Mouse (Mus musculus): ENCODE data around the gene Npepl1.

The Npepl1 gene

DNA sequence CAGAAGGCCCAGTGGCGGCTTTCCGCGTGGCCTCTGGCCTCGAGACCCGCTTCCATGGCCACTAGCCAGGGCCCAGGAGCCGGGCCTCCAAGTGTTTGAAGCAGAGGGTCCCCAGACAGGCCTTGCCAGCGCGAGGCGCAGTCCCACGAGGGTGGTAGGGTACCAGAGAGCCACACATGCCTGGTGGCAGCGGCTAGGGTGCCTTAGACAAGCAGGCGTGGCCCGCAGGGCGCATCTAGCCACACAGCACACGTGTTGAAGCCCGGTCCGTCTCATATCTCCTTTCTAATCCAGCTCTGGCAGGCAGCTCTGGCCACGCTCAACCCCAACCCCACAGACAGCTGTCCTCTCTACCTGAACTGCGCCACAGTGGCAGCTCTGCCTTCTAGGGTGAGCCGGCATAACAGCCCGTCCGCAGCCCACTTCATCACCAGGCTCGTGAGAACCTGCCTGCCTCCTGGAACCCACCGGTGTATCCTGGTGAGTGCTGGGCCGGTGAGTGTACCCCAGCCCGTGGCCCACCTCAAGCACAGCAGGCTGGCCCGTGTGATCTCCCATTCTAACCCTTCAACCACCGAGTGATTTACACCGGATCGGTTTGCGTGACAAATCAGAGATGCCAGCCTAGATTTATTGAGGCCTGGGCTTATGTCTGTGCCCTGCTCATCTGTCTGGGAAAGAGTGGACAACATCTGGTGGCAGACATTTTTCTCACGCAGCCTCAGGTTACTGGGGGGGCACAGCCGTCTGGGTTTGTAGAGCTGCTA, 817 bp downstream of the Npepl1 start:
- DNase-seq (ENCODE audit: low spot score) = peak; percentile 36

DNA sequence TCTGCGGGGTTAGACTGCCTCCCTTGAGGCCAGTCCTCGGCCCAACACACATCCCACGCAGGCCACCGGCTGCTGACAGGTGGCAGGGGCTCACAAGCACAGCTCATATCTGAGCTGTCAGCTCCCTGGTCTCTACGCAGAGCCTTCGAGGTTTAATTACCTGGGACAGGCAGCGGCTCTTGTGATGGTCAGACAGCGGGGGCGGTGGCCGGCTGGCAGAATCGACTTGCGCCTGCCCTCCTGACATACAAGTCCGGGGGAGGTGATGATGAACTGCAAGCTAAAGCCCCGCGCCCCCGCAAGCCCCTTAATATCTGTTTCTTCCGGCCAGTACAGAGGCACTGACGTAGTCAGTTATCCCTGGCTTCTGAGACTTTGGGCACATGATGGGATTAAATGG, 2.8 kb downstream of the Npepl1 start:
- no peak for DNase-seq (ENCODE audit: low spot score)

DNA sequence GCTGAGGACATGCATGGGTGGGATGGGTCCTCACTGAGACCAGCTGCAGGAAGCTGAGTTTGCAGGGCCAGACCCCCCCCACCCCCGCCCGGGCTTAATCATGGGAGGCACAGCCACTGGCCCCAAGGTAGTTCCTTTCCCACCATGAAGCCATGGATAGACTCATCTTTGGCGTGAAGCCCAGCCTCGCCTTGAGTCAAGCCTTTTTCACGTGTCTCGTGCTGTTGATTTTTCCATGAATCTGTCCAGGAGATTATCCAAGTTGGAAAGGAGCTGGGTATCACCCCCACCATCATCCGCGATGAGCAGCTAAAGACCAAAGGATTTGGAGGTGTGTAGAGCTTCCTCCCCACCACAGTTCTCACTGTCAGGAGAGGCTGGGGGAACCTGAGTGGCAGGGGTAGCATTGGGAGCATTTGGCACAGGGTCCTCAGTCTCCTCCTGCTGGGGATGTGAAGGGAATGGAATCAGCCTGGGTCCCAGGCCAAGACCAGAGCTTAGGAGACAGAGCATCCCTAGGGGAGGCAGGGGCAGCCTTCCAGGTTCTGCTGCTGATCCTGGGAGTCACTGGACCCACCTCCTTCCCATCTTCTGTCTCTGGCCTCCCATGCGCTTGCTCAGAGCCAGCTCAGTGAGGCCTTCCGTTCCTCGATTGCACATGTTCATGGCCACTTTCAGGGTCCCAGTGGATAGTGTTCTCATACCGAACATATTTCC, 4.2 kb downstream of the Npepl1 start:
- DNase-seq (ENCODE audit: low spot score) = no peak

DNA sequence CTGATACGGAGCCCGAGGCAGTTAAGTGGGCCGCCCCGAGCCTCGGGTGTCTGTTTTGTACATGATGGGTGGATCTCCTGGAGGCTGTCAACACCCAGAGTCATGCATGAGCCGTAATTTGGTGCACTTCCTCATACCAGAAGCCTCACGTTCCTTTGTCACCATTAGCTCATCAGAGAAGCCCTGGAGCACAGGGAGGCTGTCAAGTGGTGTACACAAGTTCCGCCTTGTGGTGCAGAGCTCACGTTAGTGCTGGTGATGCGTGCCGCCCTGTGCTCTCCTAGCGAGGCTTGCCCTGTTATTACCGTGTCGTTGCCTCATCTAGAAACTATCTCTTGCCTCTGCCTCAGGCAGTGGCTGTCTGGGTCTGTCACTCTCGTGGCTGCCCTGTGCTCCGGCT, 6.8 kb downstream of the Npepl1 start:
- DNase-seq (ENCODE audit: low spot score) = no peak

DNA sequence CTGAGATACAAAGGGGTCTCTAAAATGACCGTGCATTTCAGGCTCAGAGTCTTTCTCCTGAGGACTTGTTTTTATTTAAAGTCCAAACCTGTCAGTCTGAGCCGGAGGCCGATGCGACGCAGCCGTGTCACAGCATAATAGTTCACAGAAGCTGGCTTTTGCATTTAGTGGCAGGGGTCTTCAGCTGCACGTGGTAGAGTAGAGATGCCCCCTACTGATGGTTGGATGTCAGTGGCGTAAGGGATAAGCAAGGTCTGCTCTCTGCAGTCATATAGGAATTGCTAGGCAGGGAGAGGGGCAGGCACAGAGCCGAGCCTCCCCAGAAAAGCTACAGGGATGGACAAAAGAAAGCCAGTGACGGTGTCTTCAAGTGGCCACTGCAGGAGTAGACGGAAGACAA, 8.0 kb downstream of the Npepl1 start:
- DNase-seq (ENCODE audit: low spot score) = no peak

DNA sequence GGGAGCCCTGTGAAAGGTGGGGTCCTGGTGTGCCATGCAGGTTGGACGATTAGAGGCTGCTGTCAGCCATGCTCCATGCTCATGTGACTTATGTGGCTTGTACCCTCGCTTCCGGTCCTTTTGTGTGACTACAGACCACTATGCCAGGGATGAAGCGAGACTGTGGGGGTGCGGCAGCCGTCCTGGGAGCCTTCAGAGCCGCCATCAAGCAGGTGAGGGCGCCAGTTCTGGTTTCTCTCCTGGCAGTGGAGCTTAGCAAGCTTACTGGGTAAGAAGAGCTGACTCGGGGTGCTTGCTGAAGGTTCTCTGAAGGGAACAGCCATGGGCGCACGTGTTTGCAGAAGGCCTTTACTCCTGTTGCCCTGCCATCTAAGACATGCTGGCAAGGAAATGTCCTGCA, 9.1 kb downstream of the Npepl1 start:
- no peak for DNase-seq (ENCODE audit: low spot score)

DNA sequence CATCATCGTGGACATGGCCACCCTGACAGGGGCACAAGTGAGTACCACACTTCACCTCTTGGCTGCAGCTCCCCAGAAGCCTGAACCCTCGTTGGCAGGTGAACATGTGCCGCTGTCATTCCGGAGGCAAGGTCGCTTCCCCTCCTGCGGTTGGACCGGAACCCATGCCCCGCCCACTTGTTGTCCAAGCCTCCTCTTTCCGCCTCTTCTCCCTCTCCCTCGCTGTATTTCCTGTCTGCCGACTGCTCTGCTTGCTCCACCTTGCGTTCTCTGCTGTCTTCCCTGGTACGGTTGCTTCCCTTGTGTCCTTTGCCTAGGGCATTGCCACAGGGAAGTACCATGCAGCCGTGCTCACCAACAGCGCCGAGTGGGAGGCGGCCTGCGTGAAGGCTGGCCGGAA, 10.5 kb downstream of the Npepl1 start:
- no peak for DNase-seq (ENCODE audit: low spot score)

DNA sequence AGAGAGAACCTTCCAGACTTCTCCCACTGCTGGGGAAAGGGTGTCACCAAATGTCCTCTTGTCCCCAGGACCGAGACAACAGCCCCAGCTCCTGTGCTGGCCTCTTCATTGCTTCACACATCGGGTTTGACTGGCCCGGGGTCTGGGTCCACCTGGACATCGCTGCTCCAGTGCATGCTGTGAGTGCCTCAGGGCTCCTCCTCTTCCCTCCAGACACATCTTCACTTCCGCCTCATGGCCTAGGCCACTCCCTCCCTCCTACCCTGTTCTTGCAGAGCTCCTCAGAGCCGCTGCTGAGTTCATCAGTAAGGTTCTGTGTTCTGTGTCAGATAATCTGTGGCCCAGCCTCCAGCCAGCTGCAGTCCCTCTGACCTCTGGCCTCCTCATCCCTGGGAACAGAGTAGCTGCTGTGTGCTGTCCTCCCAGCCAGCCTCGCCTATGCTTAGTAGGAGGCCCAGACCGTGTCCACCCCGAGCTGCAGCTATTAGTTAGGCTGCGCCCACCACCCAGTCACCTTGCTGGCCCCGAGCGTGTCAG, 11.3 kb downstream of the Npepl1 start:
- no peak for DNase-seq (ENCODE audit: low spot score)

DNA sequence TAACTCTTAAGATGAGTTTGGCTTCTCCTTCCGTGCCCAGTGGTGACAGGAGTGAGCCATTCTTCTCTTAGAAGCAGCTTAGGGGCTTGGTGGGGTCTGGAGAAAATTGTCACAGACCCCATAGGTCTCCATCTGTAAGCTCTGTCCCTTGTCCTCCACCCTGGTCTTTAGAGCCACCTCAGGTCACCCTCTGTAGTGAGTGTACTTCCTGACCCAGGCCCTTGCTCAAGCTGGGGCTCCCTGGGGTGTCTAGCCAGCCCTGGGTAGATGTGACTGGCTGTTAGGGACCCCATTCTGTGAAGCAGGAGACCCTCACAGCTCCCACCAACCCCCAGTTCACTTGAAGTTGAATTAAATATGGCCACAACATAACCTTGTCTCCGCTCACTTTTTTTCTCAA, 12.2 kb downstream of the Npepl1 start:
- DNase-seq (ENCODE audit: low spot score) = no peak

DNA sequence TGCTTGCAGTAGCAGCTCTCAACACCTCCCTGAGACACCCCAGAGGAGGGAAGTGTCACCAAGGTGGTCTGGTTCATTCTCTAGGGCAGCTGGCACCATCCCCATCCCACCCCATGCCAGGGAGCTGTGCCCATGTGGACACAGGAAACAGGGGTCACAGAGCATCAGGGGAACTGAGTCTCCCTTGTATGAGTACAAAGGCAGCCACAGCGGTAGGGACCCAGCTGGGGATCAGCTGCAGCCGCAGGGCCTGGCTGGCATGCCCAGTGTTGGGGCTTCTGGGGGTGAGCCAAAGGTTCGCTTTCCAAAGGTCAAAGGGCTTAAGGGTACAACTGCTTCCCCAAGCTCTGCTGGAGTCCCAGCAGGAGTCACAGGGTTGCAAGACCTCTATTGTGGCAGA, 13.6 kb downstream of the Npepl1 start:
- DNase-seq (ENCODE audit: low spot score) = no peak

DNA sequence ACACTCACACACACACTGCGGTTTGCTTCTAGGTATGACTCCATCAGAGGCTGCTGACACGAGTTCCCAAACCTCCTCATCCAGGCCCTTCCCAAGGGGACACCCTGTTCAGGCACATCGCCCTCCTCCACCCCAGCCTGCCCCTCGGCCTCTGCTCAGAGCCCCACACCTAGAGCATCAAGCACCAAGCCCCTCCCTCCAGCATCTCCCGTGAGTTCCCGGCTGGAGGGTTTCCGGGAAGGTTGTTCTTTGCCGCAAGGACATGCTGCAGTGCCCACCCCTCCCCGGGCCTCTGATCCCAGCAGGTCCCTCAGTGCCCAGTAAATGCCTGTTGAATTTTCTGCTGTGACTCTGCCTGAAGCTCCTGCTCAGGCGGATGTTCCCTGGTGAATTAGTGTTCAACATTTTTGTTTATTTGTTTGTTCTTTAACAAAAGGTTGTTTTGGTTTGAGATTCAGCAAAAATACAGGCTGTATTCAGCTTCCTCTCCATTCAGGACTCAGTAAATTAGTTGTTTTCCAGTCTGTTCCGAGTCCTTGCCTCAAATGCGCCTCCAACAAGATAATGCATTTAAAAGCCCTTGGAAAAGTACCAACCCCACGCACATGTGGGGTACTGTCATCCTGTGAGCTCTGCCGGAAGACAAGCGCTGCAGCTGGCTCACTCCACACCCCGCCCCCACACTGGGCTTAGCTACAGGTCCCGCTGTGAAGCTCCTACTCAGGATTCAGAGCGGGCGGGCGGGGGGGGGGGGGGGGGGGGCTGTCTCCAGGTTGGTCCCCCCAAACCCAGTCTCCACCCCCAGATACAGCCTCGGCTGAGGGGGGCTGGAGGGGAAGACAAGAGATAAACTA, 16.6 kb downstream of the Npepl1 start:
- no peak for DNase-seq (ENCODE audit: low spot score)

DNA sequence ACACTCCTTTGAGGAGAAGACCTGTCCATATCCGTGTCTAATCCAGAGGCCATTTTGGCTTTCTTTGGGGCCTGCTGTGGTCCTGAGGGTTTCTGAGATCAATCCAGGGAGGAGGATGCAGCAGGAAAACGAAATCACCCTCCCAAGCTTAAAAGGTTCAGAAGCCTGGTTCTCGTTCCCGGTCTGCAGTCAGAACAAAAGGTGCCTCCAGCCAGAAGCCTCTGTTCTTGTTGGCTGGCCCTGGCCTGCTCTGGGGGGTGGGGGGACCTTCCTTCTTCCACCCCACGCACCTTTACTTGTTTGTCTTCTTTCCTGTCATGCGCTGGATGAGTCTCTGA, 17.2 kb downstream of the Npepl1 start:
- no peak for DNase-seq (ENCODE audit: low spot score)

DNA sequence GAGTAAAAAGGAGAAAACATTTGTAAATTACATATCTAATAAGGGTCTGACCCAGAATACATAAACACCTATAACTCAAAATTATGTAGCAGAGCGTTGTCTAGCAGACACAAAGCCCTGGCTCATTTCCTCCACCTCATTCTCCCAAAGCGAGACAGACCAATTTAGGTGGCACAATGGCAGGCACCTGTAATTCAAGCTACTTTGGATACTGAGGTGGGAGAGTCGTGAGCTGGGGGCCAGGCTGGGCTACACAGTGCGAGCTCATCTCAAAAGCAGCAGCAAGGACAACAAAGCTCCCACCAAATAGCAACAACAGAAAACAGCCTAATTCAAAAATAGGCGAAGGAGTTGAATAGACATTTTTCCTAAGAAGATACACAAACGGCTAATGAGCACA, 18.8 kb downstream of the Npepl1 start:
- DNase-seq (ENCODE audit: low spot score) = no peak

DNA sequence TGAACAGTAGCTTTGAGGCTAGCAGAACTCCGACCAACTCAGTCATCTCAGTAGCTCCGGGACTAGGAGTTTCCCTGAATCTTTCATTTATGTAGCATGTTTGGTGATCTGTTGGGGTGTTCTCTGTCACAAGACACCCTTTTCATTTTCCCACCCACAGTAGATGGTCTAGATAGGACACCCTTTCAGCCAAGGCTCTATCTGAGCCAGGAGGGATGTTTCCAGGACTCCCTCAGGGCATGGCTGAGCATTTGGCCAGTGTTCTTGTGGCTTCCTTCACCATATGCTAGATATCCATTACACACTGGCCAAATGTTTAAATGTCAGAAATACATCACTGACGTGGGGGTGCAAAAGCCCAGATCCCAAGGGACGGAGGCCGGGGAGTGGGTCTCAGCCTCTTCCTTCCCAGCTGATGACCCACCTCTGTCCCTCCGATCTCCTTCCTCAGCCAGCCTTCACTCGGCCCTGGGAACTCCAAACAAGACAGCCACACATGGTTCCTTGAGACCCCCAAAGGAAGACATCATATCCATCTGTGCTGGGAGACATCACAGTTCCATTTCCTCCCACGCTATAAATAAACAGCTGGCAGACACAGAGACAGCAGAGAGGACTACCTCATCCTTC, 20.4 kb downstream of the Npepl1 start:
- DNase-seq (ENCODE audit: low spot score) = no peak

DNA sequence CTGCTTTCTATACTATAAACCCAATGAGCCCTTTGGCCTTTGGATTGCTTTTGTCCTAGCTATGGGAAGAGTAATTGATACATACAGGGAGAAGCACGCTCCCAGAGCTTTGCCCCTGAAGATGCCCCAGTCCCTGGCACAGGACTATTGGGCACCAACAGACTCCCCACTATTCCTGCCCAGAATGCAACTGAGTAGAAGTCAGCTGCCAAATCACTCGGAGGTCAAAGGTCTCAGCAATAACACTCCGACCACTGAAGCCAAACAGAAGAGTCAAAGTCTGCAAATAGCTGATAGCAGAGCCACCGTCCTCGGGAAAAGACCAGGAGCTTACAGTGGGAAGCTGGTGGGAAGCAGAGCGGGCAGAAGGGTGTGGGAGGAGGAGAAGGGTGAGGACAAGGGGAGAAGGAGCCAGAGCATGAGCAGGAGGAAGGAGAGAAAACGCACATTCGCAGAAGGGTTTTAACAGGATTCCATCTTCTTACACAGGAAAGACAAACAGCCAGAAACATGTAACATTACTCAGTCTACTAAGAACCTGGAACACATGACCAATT, 22.3 kb downstream of the Npepl1 start:
- no peak for DNase-seq (ENCODE audit: low spot score)

DNA sequence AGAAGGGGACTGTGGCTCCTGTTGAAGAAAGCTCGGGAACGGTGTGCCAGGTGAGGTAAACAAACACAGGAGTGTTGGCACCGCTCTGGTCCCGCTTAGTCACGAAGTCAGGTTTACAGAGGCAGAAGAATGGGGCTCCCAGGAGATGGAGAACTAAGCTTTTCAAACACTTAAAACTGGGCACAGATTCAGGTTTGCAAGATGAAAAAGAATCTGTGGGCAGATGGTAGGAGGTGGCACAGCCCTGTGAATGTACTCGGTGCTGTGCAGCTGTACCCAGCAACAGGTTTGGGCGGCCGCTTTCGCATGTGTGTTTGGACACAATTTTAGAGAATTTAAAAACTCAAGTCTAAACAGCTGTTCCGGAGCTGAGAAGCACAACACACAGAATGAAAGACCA, 48.9 kb downstream of the Npepl1 start:
- no peak for DNase-seq (ENCODE audit: low spot score)

DNA sequence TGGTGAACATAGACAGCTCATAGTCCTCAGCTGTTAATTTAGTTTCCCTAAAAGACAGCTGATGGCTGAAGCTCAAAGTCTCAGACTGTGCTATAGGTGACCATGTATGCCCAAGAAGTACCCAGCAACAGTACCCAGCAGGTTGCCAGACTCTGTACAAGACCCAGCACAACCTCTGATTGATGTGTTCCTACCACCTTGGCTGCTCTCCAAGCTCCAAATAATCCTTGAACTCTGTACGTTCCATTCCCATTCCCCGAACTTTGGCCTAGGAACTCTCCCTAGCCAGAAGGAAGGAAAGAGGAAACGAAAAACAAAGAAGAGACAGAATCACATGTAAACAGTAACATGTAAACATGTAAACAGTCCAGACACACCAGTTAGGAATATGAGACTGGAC, 50.3 kb downstream of the Npepl1 start:
- no peak for DNase-seq (ENCODE audit: low spot score)

All from c-Kit-positive CD71-positive TER-119-positive erythroid progenitor cells, embryonic 14.5 days (primary cell).